Comparison of ENCODE assay signal across 8 mouse cellular contexts in genomic region chr11:107865128-107865527, GRCm38 (mm10). TPM values are rescaled to one million over a fixed set of nuclear protein-coding genes. Genes with fewer than 3 reads are reported as not detected.
DNase-seq lines count a peak whose midpoint lies in the region; ATAC-seq lines count a peak whose summit lies in the region.

No protein-coding gene starts in this region.

- no peak for ATAC-seq in CD4-positive, CD25-positive, alpha-beta regulatory T cell, adult 4 months
- ATAC-seq in megakaryocyte, adult 5-6 weeks (ENCODE audit: poor library complexity, severe bottlenecking): peak; percentile 66

- no peaks in the 10 kb centered on the region for H3K36me3 ChIP-seq in heart, embryonic 10.5 days

- H3K27ac ChIP-seq in heart, embryonic 10.5 days: no peak overlapping the region

- H3K4me3 ChIP-seq in heart, embryonic 10.5 days: no peak overlapping the region

- WGBS in heart, embryonic 10.5 days: 18% methylated on average over 7 of the region's 7 CpGs

- no peaks in the 10 kb centered on the region for H3K9me3 ChIP-seq in heart, embryonic 10.5 days

- peak; percentile 69 for DNase-seq in CD4-positive, CD25-positive, alpha-beta regulatory T cell, adult 2 months (ENCODE audit: low read depth, low spot score)
- DNase-seq in adrenal gland, adult 8-10 months: peak; percentile 17
- DNase-seq in embryo, embryonic 11 days: peak; percentile 71
- DNase-seq in heart, embryonic 10.5 days (ENCODE audit: low spot score): peak; percentile 79
- peak; percentile 91 to 92 for DNase-seq in layer of hippocampus, postnatal 10 days (ENCODE audit: low spot score in 2 of 2)
- DNase-seq in spleen, postnatal 14 days (ENCODE audit: low spot score in 2 of 2): peak; percentile 15 to 48

- peaks cover 4% of the 10 kb centered on the region; the same call in 1 of the 2 replicates for H3K27me3 ChIP-seq in heart, embryonic 10.5 days (ENCODE audit: insufficient read depth, poor library complexity, severe bottlenecking)

- no peaks in the 10 kb centered on the region for H3K4me1 ChIP-seq in heart, embryonic 10.5 days

RNA-seq across cellular contexts. Expression of gene Cacng5, which starts 49.7 kb away (rescaled TPM):
- polyA plus RNA-seq in CD4-positive, CD25-positive, alpha-beta regulatory T cell, adult 4 months (2017; shearing (Covaris generic)): not detected
- total RNA-seq in adrenal gland, adult 8-10 months (2022): under 1 TPM; 0.12 to 0.24 (median 0.17) TPM
- 0.10 and 0.26 TPM in 2 replicates for polyA plus RNA-seq in heart, embryonic 10.5 days (2016; fragmentation: Nextera tagmentation; extraction: Ambion mirVana)
- total RNA-seq in layer of hippocampus, postnatal 10 days (2021): 10 to 100 TPM; 18.6 to 21.1 TPM
- not detected in 2 replicates for total RNA-seq in megakaryocyte, adult 5-6 weeks (2015)
- not detected in 2 replicates for total RNA-seq in megakaryocyte, adult 5-6 weeks (2017)

Comparison
In these comparisons a context has a peak if more than half of its experiments do, and no peak if none do; other contexts are left out.
1. DNase-seq: peak in every context shown above with its lines; median percentile 92 in layer of hippocampus, postnatal 10 days; 79 in heart, embryonic 10.5 days; 71 in embryo, embryonic 11 days; 69 in CD4-positive, CD25-positive, alpha-beta regulatory T cell, adult 2 months; 32 in spleen, postnatal 14 days; 17 in adrenal gland, adult 8-10 months.
2. RNA of gene Cacng5, which starts 49.7 kb away (total RNA-seq): 18.6 to 21.1 TPM in layer of hippocampus, postnatal 10 days; 0.12 to 0.24 TPM in adrenal gland, adult 8-10 months and not detected in megakaryocyte, adult 5-6 weeks; every median in the first group is over 10 times any median in the second.